Mouse (Mus musculus): ENCODE measurements around the gene Olfr829. TPM values are rescaled to one million over a fixed set of nuclear protein-coding genes. Genes with fewer than 3 reads are reported as not detected.

Olfr829 gene
- not detected in 2 replicates for polyA plus RNA-seq (2012; rRNA removed)

DNA sequence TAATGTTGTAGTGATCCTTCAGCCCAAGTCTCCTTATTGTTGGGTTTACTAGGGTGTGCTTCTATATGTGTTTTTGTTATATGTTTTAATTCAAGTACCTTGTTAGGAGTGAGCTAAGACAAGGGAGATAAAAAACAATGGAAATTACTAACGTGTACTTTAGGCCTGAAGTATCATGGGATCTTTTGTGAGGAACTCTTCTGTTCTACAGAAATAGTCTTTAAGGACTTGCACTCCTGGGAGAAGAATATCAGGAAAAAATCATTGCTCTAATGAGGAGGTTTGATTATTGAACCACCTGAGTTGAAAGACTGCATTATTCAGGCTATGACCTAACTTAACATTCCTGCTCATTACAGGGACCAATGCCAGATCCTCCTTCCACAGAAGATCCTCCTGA is at the start of gene Olfr829:
Olfr829 (plus strand) TSS at position 301 of the 400 bp plus-strand sequence.

DNA sequence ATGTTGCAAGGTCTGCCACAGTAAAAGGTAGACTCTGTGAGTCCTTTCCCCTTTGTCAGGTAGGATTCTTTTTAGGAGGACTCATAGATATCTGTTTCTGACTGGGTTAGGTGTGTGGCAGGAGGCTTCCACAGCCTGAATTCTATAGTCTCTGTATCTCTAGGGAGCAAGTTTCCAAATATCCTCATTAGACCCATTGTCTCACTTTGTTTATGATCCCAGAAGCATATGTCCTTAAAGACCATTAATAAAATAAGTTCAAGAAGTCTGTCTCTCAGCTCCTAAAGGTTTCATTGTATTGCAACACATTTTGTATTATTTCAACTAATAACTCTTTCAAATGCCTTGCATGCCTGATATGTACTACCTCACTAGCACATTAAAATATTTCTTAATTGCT is 35.3 kb upstream of the Olfr829 start, which contains the start of gene Olfr828:
Olfr828 (minus strand) TSS at position 101 of the 400 bp plus-strand sequence.

DNA sequence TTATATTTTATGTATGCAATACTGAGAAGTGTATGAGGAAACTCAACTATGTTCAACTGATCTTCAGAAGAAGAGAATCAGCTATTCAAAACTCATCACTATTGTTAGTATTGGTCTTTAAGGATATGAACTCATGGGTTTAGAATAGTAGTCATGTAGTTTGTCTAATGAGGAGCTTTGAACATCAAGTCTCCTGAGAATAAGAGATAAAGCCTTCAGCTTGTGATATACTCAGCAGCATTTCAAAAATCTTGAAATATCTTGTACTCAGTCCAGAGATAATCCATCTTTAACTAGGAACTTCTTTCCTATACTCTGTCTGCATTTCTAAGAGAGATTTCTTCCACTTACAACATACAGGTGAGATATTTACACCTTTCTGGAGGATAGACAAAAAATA is 19.7 kb downstream of the Olfr829 start, which contains the start of gene Olfr830:
Olfr830 (plus strand) TSS at position 301 of the 400 bp plus-strand sequence.

Other genes with a start within 250 kb of the Olfr829 start
- gene Muc16, start 180.4 kb upstream of the Olfr829 start, polyA plus RNA-seq (2012; rRNA removed) = 0.08 and 0.62 TPM in 2 replicates
- gene Olfr24, start 90.9 kb upstream of the Olfr829 start, polyA plus RNA-seq (2012; rRNA removed) = not detected in 2 replicates
- not detected in 2 replicates for gene Olfr828, start 35.4 kb upstream of the Olfr829 start, polyA plus RNA-seq (2012; rRNA removed)
- not detected in 2 replicates for gene Olfr830, start 19.8 kb downstream of the Olfr829 start, polyA plus RNA-seq (2012; rRNA removed)
- gene Olfr832, start 82.2 kb downstream of the Olfr829 start, polyA plus RNA-seq (2012; rRNA removed) = not detected in 2 replicates
- not detected in 2 replicates for gene Olfr834, start 133.1 kb downstream of the Olfr829 start, polyA plus RNA-seq (2012; rRNA removed)
- not detected in 2 replicates for gene Olfr835, start 177.8 kb downstream of the Olfr829 start, polyA plus RNA-seq (2012; rRNA removed)